Mouse (Mus musculus) small intestine, adult 2 months (tissue): ENCODE results near the gene Slc22a13.

Experiments
- CTCF ChIP-seq: fragments of 200-500 bp; IDR thresholded peaks from 2 replicates; pipeline ENCODE4 v1.5.1; 2012; ENCODE audit warnings: low read depth, mild to moderate bottlenecking, control low read depth, inconsistent platforms, low read length, moderate library complexity, mixed read lengths; ENCODE audit not compliant: insufficient replicate concordance, insufficient read length; ENCODE audit errors: extremely low read depth
- POLR2A ChIP-seq: fragments of 200-500 bp; IDR thresholded peaks from 2 replicates; pipeline ENCODE4 v1.6.1; 2012; ENCODE audit warnings: low read depth, mild to moderate bottlenecking, control low read depth, inconsistent platforms, low read length, moderate library complexity

GRCm38 (mm10) chr9:119220249-119220648 is 11.4 kb upstream of the Slc22a13 start:
- TF ChIP-seq CTCF (no peak), POLR2A (no peak)
